Mouse (Mus musculus): ENCODE measurements around the gene Stam2. TPM values are rescaled to one million over a fixed set of nuclear protein-coding genes. Genes with fewer than 3 reads are reported as not detected.

The Stam2 gene
- polyA plus RNA-seq (2014; fragmentation: Illumina TruSeq; extraction: RNeasy Lipid Tissue Mini Kit (QIAGEN cat#74804); ENCODE audit: low read depth, low replicate concordance), result 11.2 TPM

DNA sequence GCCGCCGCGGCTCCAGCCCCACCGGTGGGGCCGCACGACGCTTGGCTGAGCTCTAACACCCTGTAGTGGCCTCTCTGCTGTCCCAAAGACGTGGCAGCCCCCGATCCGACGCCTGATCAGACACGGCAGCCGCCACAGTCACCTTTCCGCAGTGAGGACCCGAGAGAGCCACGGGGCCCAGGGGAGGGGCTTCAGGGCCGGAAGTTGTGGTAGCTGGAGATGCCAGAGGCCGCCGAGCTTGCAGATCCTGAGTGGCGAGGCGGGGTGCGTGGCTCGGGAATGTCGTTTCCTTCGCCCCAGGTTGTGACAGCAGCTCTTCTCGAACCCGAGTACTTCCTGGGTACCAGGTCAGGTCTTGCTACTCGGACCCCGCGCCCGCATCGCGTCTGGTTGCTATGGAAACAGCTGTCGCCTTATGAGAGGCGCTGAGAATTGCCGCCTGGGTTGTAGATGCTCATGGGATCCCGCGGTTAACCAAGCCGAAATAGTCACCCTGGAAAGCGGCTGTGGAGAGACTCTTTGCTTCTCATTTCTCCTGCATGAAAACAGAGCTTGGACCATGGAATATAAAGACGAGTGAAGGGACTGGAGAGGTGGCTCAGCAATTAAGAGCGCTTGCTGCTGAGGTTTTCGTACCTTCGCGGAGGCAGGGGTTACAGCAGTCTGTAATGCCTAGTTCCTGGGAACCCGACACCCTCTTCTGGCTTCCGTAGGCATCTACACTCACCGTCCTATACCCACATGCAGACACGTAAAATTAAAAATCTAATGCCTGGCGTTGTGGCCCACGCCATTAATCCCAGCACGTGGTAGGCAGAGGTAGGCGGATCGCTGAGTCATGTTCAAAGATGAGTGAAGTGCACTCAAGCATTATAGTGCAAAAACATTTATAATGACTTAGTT is at the start of gene Stam2:
TSS of gene Stam2 (minus strand) at position 26 of the 903 bp plus-strand sequence.

DNA sequence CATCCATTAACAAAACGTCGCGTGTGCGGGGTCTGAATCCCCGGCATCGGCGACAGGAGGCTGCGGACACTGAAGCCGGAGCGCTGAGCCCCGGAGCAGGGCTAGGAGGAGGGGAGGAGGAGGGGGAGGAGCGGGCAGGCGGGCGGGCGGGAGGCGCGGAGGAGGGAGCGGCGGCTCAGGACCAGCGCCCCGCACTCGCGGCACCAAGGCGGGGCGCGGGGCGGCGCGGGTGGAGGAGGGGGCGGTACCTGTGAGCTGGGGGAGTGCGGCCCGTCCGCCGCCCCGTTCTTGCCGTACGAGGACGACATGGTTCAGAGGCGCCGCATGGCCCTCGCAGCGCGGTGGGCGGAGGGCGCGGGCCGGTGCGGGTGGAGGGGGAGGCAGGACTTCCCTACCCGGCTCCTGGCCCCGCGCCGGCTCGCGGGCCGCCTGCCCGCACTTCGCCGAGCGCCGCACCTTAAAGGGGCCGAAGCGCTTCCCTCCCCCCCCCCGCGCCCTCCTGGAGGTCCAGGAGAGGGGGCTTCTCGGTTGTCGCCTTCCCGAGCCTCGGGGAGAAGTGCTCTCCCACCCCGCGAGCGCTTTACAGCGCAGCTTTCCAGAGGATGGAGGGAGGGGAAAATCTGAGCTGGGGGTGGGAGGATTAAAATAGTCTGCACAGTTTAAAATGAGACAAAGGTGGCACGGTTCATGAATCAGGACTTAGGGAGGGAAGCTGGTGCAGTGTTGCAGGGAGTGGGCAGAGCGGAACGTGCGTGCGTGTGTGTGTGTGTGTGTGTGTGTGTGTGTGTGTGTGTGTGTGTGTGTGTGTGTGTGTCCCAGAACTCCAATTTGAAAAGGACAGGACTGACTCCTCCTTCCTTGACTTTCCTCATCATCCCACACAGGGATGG is 65.8 kb downstream of the Stam2 start, which contains the start of gene Cacnb4:
TSS of gene Cacnb4 (minus strand) at position 809 of the 890 bp plus-strand sequence.

Other genes with a start within 250 kb of the Stam2 start
- 0.42 TPM for gene Cacnb4, start 65.5 kb downstream of the Stam2 start, polyA plus RNA-seq (2014; fragmentation: Illumina TruSeq; extraction: RNeasy Lipid Tissue Mini Kit (QIAGEN cat#74804); ENCODE audit: low read depth, low replicate concordance)
- gene Fmnl2, start 115.6 kb upstream of the Stam2 start, polyA plus RNA-seq (2014; fragmentation: Illumina TruSeq; extraction: RNeasy Lipid Tissue Mini Kit (QIAGEN cat#74804); ENCODE audit: low read depth, low replicate concordance), result 4.8 TPM

Measured in heart, adult 10 weeks (tissue).